Mouse (Mus musculus) C2C12 (cell line): ENCODE data around the gene Rbm20.

Source experiments
- CEBPB ChIP-seq: IDR thresholded peaks from one replicate; pipeline ENCODE4 v1.6.1; 2011; ENCODE audit warnings: low read depth, mild to moderate bottlenecking, control low read depth, moderate library complexity
- CTCF ChIP-seq: IDR thresholded peaks from one replicate; pipeline ENCODE4 v1.5.1; 2011; ENCODE audit not compliant: control insufficient read depth, insufficient read depth, insufficient read length
- FOSL1 ChIP-seq: IDR thresholded peaks from one replicate; pipeline ENCODE4 v1.8.0; 2011; ENCODE audit warnings: mild to moderate bottlenecking, low read length; ENCODE audit not compliant: poor library complexity, insufficient read depth, severe bottlenecking
- MAX ChIP-seq: IDR thresholded peaks from one replicate; pipeline ENCODE4 v1.6.1; 2011; ENCODE audit warnings: mild to moderate bottlenecking, control low read depth
- MYOD1 ChIP-seq: IDR thresholded peaks from one replicate; pipeline ENCODE4 v1.6.1; 2011; ENCODE audit warnings: low read depth; ENCODE audit not compliant: control insufficient read depth, insufficient read length
- USF1 ChIP-seq: IDR thresholded peaks from one replicate; pipeline ENCODE4 v1.6.1; 2011; ENCODE audit warnings: low read depth, mild to moderate bottlenecking, control low read depth, moderate library complexity

DNA sequence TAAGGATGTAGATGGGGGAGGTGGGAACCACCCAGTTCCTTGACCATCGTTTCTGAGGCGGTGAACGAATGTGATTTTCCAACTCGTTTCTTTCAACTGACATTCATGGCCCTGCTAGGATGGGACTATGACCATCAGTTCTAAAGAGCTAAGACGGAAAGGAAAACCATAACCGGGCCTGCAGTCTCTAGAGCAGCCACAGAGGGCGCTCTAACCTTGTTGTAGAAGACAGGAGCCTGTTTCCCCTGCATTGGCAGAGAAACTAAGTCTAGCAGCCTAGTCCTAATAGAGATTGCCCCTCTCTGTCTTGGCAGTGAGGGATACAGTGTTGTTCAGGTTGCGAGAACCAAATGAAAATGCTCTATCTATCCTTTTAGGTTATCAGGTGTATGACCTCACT lies 164.8 kb downstream of the Rbm20 start:
- no peak for TF ChIP-seq MAX
- TF ChIP-seq CTCF = no peak
- no peak for TF ChIP-seq MYOD1
- TF ChIP-seq CEBPB = no peak
- no peak for TF ChIP-seq FOSL1
- TF ChIP-seq USF1 = no peak
